Mouse (Mus musculus) heart, postnatal 0 days (tissue): ENCODE measurements around the gene Prodh2. TPM values are rescaled to one million over a fixed set of nuclear protein-coding genes. Genes with fewer than 3 reads are reported as not detected.
"Not testable (repeated sequence)": the region's sequence is repeated elsewhere in the genome, so short reads cannot be mapped to it uniquely, and the experiment has no call there.

Experiments used
- ATAC-seq: fragments of 200-750 bp; cut with Nextera tagmentation; 2 replicates; pipeline ENCODE4 v1.8.0; 2017; ENCODE audit warnings: low read depth, moderate number of reproducible peaks, moderate library complexity; ENCODE audit not compliant: insufficient read depth
- DNase-seq: peaks from one replicate; pipeline ENCODE4 v3.0.0-alpha.2; 2016; ENCODE audit warnings: low spot score
- H3K27ac ChIP-seq: fragments of 300-500 bp; sonication (generic); 2 replicates; pipeline ENCODE4 v1.5.1; 2014; ENCODE audit warnings: low read depth, mild to moderate bottlenecking
- H3K27me3 ChIP-seq: fragments of 300-500 bp; sonication (generic); 2 replicates; pipeline ENCODE4 v1.6.1; 2014; ENCODE audit warnings: low read length, mixed read lengths; ENCODE audit not compliant: control insufficient read depth, insufficient read depth
- H3K36me3 ChIP-seq: fragments of 300-500 bp; sonication (generic); replicated peaks from 2 replicates; pipeline ENCODE4 v1.6.1; 2014; ENCODE audit warnings: low read length, mixed read lengths; ENCODE audit not compliant: control insufficient read depth, insufficient read depth
- H3K4me1 ChIP-seq: fragments of 300-500 bp; sonication (generic); 2 replicates; pipeline ENCODE4 v1.6.1; 2014; ENCODE audit warnings: antibody characterized with exemption; ENCODE audit not compliant: control insufficient read depth, insufficient read depth
- H3K4me2 ChIP-seq: fragments of 300-500 bp; sonication (generic); 2 replicates; pipeline ENCODE4 v1.6.1; 2014; ENCODE audit warnings: low read depth, mild to moderate bottlenecking, low read length, moderate library complexity
- H3K4me3 ChIP-seq: fragments of 300-500 bp; sonication (generic); 2 replicates; pipeline ENCODE4 v1.5.1; 2014; ENCODE audit warnings: low read depth, low read length
- H3K9ac ChIP-seq: fragments of 300-500 bp; sonication (generic); replicated peaks from 2 replicates; pipeline ENCODE4 v1.6.1; 2014; ENCODE audit warnings: low read depth, low read length, mixed read lengths
- H3K9me3 ChIP-seq: fragments of 300-500 bp; sonication (generic); replicated peaks from 2 replicates; pipeline ENCODE4 v1.6.1; 2016; ENCODE audit warnings: low read length; ENCODE audit not compliant: control insufficient read depth
- CTCF ChIP-seq: IDR thresholded peaks from 2 replicates; pipeline ENCODE4 v1.5.1; 2016; ENCODE audit warnings: antibody characterized with exemption, control low read depth, low read depth
- EP300 ChIP-seq: IDR thresholded peaks from 2 replicates; pipeline ENCODE4 v1.6.1; 2016; ENCODE audit warnings: antibody characterized with exemption, low read depth
- WGBS: fragments of 180-500 bp; shearing (Covaris S2); extraction: QIAGEN DNeasy Blood & Tissue Kit; methylation state at CpG from one replicate; pipeline ENCODE4 v1.1.7; 2014; 5-methylcytosine and 5-hydroxymethylcytosine counted together
- polyA plus RNA-seq: library from polyadenylated mRNA; unstranded; fragments of >200 nt; fragmentation: Nextera tagmentation; extraction: Ambion mirVana; gene quantifications from 2 replicates; pipeline ENCODE4 v1.2.1, GENCODE M21; 2015
- total RNA-seq: library from RNA; depleted of rRNA; stranded (reverse); fragments of >200 nt; gene quantifications from 2 replicates; pipeline ENCODE4 v1.2.3, GENCODE M21; 2014; ENCODE audit warnings: low replicate concordance

Prodh2 gene
- total and polyA plus RNA-seq, 2 experiments from 2014 or later, result not detected

DNA sequence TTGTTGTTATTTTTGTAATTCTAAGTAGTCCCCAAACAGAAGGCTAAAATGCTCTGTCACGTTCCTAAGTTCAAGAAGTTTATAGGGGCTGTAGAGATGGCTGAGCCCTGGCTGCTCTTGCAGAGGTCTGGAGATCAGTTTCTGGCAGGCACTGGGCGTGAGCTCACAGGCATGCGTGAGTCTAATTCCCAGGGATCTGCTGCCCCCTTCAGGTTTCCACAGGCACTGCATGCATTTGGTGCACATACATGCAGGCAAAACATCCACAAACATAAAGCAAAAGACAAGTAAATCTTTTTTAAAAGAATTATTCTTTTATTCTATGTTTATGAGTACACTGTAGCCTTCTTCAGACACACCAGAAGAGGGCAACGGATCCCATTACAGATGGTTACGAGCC lies 21.0 kb upstream of the Prodh2 start:
- no peak for ATAC-seq
- DNase-seq, result peak; percentile 7
- no peaks in the 10 kb centered on the region for H3K4me1 ChIP-seq
- no peak overlapping the region for H3K4me3 ChIP-seq
- H3K27ac ChIP-seq, result no peak overlapping the region
- no peak overlapping the region for H3K9ac ChIP-seq
- 45% methylated on average over 5 of the region's 5 CpGs for WGBS
- H3K27me3 ChIP-seq, result peaks cover 5% of the 10 kb centered on the region
- no peak overlapping the region for H3K4me2 ChIP-seq
- H3K36me3 ChIP-seq, result no peaks in the 10 kb centered on the region
- TF ChIP-seq EP300, result no peak
- TF ChIP-seq CTCF, result peak; percentile 41
- H3K9me3 ChIP-seq, result no peaks in the 10 kb centered on the region

DNA sequence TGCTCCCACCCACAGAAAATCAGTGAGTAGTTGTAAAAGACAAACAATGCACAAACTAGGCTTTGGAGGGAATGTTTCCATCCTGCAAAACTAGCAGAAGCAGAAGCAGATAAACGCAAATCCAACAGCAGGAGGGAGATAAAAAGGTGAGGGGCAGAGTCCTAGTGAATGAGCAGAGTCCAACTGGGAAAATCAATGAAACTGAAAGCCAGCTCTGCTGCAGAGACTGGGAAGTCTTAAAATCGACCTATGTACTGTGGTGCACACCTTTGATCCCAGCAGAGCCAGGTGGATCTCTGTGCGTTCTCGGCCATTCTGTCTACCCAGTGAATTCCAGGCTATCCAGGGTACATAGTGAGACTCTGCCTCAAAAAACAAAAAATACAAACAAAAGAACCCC lies 18.4 kb upstream of the Prodh2 start:
- Histone ChIP-seq H3K9me3 (no peaks in the 10 kb centered on the region), H3K27ac (no peak overlapping the region), H3K9ac (no peak overlapping the region), H3K27me3 (no peaks in the 10 kb centered on the region), H3K36me3 (no peaks in the 10 kb centered on the region), H3K4me2 (no peak overlapping the region), H3K4me3 (no peak overlapping the region), H3K4me1 (no peaks in the 10 kb centered on the region)
- no peak for DNase-seq
- TF ChIP-seq CTCF, result no peak
- no peak for TF ChIP-seq EP300
- 55% methylated on average over 4 of the region's 4 CpGs for WGBS
- no peak for ATAC-seq

DNA sequence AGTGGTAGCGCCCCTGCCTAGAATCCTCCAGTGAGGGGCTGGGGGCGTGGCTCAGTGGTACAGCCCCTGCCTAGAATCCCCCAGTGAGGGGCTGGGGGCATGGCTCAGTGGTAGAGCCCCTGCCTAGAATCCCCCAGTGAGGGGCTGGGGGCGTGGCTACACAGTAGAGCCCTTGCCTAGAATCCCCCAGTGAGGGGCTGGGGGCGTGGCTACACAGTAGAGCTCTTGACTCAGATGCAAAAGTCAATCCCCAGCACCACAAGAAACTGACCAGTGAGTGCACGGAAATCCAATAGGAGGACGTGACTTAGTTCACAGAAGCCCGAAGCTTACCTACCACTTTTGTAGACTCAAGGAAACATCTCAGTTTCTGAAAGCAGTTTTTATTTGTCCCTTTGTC lies 17.3 kb upstream of the Prodh2 start:
- not testable (repeated sequence) for H3K27ac ChIP-seq, H3K36me3 ChIP-seq, H3K9me3 ChIP-seq, H3K9ac ChIP-seq, DNase-seq, H3K4me1 ChIP-seq, H3K27me3 ChIP-seq, H3K4me3 ChIP-seq, ATAC-seq, H3K4me2 ChIP-seq
- 77% methylated on average over 6 of the region's 7 CpGs for WGBS

- H3K27me3 ChIP-seq, result no peaks in the 10 kb centered on the region
- TF ChIP-seq EP300 (no peak), CTCF (no peak)
- DNase-seq (peak; percentile 7), ATAC-seq (no peak)
- 13% methylated on average over 25 of the region's 32 CpGs for WGBS
- H3K9me3 ChIP-seq, result no peaks in the 10 kb centered on the region
- H3K36me3 ChIP-seq, result no peaks in the 10 kb centered on the region
- H3K4me3 ChIP-seq, result peak overlapping the region; percentile 19
- H3K4me2 ChIP-seq, result peak overlapping the region; percentile 49
- H3K4me1 ChIP-seq, result no peaks in the 10 kb centered on the region
- H3K9ac ChIP-seq, result no peak overlapping the region
- no peak overlapping the region for H3K27ac ChIP-seq
These were observed 15.7 kb upstream of the Prodh2 start for GRCm38 (mm10) chr7:30477415-30478381.

DNA sequence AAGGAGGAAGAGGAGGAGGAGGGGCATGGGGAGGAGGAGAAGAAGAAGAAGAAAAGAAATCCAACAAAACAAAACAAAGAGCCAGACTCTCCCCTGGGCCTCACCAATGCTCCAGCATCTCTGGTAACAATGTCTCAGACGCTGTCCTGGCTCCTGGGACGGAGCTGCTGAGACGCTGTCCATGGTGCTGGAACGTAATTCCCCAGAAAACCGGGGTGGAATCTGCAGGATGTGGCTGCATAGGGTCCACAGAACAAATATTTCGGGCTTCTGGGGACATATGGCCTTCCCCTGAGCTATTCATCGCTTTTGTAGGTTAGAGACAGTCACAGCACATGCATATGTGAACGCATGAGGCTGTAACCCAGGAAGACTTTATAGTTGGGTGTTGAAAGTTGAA lies 9.2 kb upstream of the Prodh2 start:
- Histone ChIP-seq H3K36me3 (no peaks in the 10 kb centered on the region), H3K27me3 (no peaks in the 10 kb centered on the region), H3K4me1 (no peaks in the 10 kb centered on the region), H3K27ac (no peak overlapping the region), H3K9ac (no peak overlapping the region), H3K4me2 (no peak overlapping the region), H3K9me3 (no peaks in the 10 kb centered on the region), H3K4me3 (no peak overlapping the region)
- ATAC-seq (no peak), DNase-seq (peak; percentile 32)
- 12% methylated on average over 8 of the region's 8 CpGs for WGBS
- TF ChIP-seq EP300, result no peak
- TF ChIP-seq CTCF, result no peak
